Mouse (Mus musculus): ENCODE measurements around the gene Olfr575.

DNA sequence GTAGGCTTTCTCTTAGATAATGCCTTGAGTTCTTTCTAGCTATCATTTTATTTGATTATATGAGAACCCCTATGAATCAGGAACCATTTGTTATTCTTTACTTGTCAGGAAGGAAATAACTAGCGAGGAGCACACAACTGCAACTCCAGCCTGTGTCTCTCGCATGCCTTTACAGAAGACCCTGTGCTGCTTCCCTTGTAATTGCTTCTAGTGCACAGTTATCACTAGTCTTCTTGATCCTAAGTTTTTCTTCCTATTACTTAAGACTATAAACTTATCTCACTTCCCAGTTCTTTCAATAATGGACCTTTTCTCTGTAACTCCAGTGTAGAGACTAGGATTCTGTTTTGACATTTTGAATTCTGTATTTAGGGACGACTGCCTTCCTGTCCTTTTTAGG is 438 bp downstream of the Olfr575 start:
- TF ChIP-seq CTCF (IDR thresholded peaks at IDR 0.05; ENCODE audit: control insufficient read depth, insufficient read depth, insufficient read length) = no peak
- TF ChIP-seq FOSL1 (IDR thresholded peaks at IDR 0.05; ENCODE audit: insufficient read depth, low read length, poor library complexity, severe bottlenecking) = no peak
- no peak for TF ChIP-seq MYOD1 (IDR thresholded peaks at IDR 0.05; ENCODE audit: control insufficient read depth, insufficient read length, low read depth)
- TF ChIP-seq USF1 (IDR thresholded peaks at IDR 0.05; ENCODE audit: low read depth) = no peak
- TF ChIP-seq CEBPB (IDR thresholded peaks at IDR 0.05; ENCODE audit: low read depth) = no peak
- TF ChIP-seq MYOG (IDR thresholded peaks at IDR 0.05; ENCODE audit: control insufficient read depth, extremely low read depth, insufficient read length) = no peak
- no peak for TF ChIP-seq MAX (IDR thresholded peaks at IDR 0.05)
